Mouse (Mus musculus) c-Kit-positive CD71-positive TER-119-positive erythroid progenitor cells, embryonic 14.5 days (primary cell): ENCODE data around the gene Aldh8a1.
"Not testable (repeated sequence)": the region's sequence is repeated elsewhere in the genome, so short reads cannot be mapped to it uniquely, and the experiment has no call there.

Experiments used
- DNase-seq: peaks from one replicate; pipeline ENCODE4 v3.0.0-alpha.2; 2013; ENCODE audit warnings: low spot score

The Aldh8a1 gene

GRCm38 (mm10) chr10:21367481-21367880 is 9.6 kb upstream of the Aldh8a1 start:
- DNase-seq = no peak

GRCm38 (mm10) chr10:21369586-21369985 is 7.5 kb upstream of the Aldh8a1 start:
- no peak for DNase-seq

GRCm38 (mm10) chr10:21372271-21372670 is 4.8 kb upstream of the Aldh8a1 start:
- DNase-seq = no peak

- peak; percentile 59 for DNase-seq
Observed at GRCm38 (mm10) chr10:21378196-21378944, 1.3 kb downstream of the Aldh8a1 start.

DNA sequence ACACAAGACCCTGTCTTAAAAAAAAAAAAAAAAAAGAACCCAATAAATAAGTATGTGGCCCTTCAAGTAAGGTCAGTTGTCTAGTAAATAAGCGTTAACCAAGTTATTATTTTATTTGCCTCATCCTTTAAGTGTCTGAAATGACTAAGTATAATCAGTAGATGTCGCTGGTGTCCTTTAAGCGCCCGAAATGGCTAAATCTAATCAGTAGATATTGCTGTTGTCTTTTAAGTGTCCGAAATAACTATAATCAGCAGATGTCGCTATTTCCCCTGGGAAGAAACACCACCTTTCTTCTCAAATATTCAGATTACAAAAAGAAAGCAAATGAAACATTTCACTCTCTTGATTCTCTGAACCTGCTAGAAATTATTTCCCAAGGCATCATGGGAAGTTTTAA is 5.8 kb downstream of the Aldh8a1 start:
- peak; percentile 66 for DNase-seq

DNA sequence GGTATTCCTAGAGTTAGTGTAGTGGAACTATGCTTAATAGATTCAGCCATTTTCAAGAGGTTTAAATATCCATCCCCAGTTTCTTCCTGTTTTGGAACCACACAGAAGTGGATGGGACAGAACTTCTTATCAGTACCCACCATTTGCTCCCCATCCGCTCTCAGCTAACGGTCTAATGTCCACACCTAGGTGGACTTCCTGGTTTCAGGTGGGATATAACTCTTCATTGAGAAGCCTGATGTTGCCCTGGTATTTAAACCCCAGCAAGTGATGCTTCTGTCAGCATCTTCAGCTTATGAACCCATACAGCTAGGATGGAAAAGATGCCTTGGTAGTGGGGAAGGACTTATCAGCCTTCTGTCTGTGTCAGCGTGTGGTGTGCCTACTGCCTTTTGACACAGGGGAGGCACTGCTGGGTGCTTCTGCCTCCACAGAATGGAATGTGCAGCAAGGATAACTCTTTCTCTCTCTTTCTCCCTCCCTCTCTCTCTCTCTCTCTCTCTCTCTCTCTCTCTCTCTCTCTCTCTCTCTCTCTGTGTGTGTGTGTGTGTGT is 8.1 kb downstream of the Aldh8a1 start:
- DNase-seq = no peak

DNA sequence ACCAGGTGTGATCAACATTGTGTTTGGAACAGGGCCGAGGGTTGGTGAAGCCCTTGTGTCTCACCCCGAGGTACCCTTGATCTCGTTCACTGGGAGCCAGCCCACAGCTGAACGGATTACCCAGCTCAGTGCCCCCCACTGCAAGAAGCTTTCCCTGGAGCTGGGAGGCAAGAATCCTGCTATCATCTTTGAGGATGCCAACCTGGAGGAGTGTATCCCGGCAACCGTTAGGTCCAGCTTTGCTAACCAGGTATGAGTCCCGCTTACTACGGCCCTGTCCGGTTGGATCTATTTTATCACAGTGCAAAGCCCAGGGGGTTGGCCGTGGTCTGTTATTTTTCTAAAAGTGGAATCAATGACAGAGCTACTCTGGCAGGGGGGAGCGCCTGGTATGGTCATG is 12.0 kb downstream of the Aldh8a1 start:
- DNase-seq = no peak

DNA sequence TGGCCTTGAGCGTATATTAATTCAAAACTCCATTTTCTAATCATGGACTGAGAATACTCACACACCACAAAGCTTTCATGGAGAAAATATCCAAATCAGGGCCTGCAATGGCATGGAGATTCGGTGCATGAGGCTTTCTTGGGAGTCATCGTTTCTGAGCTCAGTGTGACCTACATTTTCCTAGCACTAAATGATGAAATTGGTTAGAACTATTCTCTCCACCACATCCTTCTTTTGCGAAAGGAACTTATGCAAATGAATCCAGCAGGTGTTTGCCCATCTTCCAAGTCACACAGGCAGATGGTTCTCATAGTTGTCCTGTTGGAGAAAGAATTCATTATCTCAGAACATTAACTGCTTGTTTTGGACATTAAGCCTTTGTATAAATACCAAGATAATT is 13.3 kb downstream of the Aldh8a1 start:
- DNase-seq = no peak

DNA sequence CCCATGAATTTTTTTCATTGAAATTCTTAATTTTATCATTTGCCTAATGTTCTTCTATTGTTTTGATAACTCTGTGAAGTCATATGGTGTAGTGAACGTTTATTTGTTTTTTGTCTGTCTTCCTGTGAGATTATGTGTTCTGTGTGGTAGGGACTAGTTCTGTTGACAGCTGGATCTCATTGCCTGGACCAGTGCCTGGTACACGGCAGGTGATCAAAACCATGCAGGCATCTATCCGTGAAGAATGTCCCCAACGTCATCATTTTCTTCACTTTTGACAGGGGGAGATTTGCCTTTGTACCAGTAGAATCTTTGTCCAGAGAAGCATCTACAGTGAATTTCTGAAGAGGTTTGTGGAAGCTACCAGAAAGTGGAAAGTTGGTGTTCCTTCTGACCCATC is 14.2 kb downstream of the Aldh8a1 start:
- no peak for DNase-seq

DNA sequence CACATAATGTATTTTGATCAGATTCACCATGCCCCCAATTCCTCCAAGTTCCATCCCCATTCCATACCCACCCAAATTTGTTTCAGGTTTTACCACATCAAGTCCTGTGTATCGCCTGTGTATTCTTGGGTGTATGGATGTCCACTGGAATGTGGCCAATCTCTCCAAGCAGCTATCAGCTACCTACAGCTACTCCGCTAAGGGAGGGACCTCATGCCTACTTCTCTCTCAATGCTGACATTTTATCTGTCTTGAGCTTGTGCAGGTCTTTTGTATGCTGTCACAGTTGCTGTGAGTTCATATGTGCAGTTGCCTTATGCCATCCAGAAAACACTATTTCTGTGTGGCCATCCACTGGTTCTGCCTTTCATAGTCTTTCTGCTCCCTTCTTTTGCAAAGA is 16.3 kb downstream of the Aldh8a1 start:
- DNase-seq = no peak

DNA sequence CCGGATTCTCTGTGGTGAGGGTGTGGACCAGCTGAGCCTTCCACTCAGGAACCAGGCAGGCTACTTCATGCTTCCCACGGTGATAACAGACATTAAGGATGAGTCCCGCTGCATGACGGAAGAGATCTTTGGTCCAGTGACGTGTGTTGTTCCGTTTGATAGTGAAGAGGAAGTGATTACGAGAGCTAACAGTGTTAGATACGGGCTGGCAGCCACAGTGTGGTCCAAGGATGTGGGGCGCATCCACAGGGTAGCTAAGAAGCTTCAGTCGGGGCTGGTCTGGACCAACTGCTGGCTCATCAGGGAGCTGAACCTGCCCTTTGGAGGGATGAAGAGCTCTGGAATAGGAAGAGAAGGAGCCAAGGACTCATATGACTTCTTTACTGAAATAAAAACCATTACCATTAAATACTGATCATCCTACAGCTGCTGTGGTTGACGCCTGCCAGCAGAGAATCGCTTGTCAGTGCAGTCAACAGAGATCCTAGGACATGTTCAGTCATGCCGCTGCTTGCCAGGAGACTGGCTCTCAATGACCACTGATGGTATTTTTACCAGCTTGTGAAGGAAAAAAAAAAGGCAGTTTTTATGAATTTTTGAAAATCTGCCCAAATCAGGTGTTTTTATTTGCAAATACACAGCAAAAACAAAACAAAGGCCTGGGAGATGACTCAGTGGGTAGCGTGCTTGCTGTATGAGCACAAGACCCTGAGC is 18.5 kb downstream of the Aldh8a1 start:
- DNase-seq = no peak

DNA sequence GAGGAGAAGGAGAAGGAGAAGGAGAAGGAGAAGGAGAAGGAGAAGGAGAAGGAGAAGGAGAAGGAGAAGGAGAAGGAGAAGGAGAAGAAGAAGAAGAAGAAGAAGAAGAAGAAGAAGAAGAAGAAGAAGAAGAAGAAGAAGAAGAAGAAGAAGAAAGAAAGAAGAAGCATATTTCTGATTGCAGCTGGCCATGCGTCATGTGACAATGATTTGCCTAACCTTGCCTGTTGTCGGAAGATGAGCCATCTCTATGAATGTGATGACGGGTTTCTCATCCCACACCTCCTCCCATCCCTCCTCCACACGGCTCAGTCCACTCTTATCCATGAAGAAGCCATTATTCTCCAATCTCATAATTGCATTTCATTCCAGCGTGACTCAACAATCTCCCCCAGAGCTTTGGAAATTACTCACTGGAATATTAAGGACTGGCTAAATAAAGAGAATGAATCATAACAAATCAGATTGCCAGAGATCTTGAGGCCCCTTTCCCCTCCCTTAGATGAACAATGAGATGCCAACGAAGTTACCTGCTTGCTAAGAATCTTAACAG is 21.9 kb downstream of the Aldh8a1 start:
- DNase-seq = not testable (repeated sequence)

- no peak for DNase-seq
Observed at GRCm38 (mm10) chr10:21399622-21400021, 22.5 kb downstream of the Aldh8a1 start.

DNA sequence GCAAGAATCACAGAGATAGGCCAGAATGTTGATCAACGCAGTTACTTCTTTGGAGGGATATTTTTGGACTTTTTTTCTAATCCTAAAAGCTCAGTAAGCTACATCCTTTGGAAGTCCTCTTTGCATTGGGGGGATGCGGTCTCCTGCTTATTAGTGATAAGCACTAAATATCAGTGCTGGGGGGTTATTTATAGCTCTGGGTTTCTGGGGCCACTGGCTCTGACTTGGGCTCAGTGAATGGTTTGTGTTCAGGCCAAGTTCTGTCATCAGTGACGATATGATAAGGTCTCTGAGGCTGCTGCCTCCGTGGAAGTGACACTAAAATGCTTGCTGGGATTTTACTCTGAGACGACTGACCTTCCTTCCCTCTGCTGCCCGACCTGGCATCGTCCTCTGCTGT is 22.9 kb downstream of the Aldh8a1 start:
- no peak for DNase-seq

DNA sequence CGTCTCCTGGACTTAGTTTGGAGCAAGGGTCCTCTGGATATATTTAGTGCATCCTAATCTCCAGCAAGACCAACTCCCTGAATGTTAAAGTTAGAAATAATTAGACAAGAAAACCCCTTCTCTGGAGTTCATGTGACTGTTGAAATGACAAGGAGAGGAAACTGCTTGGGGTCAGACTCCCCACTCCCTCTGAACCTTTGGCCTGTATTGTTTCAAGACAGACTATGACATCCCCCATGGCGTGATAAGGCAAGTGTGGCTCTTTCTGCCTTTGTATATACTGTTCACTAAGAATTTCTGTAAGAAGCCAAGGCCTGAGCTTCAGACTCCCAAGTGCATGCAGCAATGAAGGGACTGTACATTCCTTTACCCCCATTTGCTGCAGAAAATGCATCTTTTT is 23.4 kb downstream of the Aldh8a1 start:
- no peak for DNase-seq

GRCm38 (mm10) chr10:21401259-21401658 is 24.2 kb downstream of the Aldh8a1 start:
- no peak for DNase-seq

DNA sequence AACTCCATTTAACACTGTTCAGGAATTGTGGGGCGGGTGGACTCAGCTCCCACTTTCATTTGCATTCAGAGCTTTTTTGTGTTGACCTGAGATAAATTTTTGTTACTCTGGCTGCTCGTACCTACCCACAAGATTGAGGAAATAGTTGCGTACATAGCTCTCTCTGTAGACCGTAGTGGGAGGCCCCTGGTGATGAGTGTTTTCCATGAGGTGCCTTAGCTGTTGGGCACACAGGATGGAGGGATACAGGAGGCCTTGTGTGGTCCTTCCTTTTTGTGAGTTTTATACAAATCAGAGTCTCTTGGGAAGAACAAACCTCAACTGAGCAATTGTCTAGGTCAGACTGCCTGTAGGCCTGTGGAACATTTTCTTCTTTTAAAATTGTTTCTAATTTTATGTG is 27.7 kb downstream of the Aldh8a1 start:
- DNase-seq = no peak

DNA sequence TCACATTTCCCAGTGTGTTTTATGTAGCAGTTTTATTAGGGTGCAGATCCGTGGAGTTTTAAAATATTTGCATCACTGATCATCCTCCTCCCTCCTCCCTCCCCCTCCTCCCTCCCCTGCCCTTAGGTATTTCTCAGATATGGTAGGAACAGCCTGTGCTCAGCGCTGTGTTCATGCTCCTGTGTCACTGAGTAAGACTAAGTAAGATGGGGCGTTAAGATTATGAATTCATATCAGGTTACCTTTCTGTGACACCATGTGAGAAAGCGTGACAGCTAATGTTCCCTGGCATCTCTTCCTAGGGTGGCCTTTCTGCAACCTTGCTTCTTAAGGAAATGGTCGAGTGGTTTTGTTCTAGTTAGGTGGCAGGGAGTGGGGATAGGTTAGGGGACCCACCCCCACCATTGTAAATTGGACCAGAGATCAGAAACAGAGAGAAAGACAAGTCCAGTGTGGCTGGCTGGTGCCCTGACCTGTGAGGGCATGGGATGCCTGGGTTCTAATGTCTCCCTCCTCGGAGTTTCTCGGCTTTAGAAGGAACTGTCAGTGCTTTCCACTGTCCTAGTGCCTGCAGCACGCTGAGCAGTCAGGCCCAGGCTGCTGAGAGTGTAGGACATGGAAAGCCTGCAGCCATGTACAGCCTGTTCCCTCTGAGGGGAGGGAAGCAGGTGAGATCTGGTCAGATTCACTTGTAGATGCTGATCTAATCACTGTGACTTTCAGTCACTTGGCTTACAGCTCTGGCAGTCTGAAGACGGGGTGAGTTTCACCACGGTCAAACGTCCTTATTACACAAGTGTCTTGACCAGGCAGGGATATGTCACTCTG is 28.8 kb downstream of the Aldh8a1 start:
- DNase-seq = no peak

- DNase-seq = no peak
Observed at GRCm38 (mm10) chr10:21410711-21411110, 33.6 kb downstream of the Aldh8a1 start.

- no peak for DNase-seq
Observed at GRCm38 (mm10) chr10:21411621-21412205, 34.6 kb downstream of the Aldh8a1 start.

- no peak for DNase-seq
Observed at GRCm38 (mm10) chr10:21415031-21415430, 37.9 kb downstream of the Aldh8a1 start.

DNA sequence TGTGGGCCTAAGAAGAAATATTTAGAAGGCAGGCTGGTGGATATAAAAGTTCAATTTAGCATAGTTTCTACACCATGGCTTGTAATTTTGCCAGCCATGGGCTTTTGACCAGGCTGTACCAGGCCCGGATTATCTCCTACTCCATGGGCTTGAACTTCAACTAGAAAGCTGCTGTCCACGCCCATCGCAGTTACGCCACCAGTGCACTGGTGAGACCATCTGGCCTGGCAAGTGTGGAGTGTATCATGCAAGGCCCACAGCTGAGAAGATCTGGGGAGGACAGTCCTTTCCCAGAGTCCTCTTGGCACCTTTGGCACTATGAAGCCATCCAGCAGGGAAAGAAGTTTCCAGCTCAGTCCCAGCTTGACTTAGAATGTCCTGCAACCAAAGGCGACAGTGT is 39.1 kb downstream of the Aldh8a1 start:
- no peak for DNase-seq
